Mouse (Mus musculus): Measurements from ENCODE around the gene Susd1. TPM values are rescaled to one million over a fixed set of nuclear protein-coding genes. Genes with fewer than 3 reads are reported as not detected.

Susd1 gene
- total and polyA plus RNA-seq, 3 experiments: 2.4 to 51.5 (median 35.5) TPM

GRCm38 (mm10) chr4:59371910-59372309 lies 66.5 kb downstream of the Susd1 start:
- ATAC-seq (ENCODE audit: extremely low read depth, insufficient number of reproducible peaks, low FRiP score, poor library complexity, severe bottlenecking): no peak
- H3K36me3 ChIP-seq (replicated peaks): peaks cover 71% of the 10 kb centered on the region
- no peak for TF ChIP-seq GATA2 (IDR thresholded peaks at IDR 0.05; ENCODE audit: borderline replicate concordance, low read depth, low read length)
- no peak for TF ChIP-seq GATA1 (IDR thresholded peaks at IDR 0.05; ENCODE audit: borderline replicate concordance, low read length)
- no peak for TF ChIP-seq POLR2AphosphoS5 (IDR thresholded peaks at IDR 0.05; ENCODE audit: insufficient replicate concordance, low read depth, low read length)
- no peak for TF ChIP-seq CTCF (IDR thresholded peaks at IDR 0.05; ENCODE audit: low read depth, low read length)
- no peak for TF ChIP-seq TAL1 (conservative IDR thresholded peaks at IDR 0.05; ENCODE audit: low read depth, low read length)

DNA sequence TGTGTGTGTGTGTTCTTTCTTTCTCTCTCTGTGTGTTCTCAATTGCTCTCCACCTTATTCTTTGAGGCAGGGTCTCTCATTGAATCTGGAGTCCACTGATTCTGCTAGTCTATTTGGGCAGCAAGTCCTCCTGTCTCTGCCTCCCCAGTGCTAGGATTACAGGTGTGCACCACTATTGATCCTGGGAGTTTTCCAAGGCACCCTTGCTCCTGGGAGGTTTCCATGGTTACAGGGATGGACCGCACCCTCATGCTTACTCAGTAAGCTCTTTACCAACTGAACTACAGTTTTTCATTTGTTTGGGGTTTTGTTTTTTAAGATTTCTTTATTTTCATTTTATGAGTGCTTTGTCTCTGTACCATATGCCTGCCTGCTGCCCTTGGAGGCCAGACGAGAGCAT lies 68.5 kb downstream of the Susd1 start:
- Histone ChIP-seq H3K4me1 (ENCODE audit: insufficient read depth, low read depth, low read length) (peaks cover under 1% of the 10 kb centered on the region; the same call in 1 of the 2 replicates), H3K27me3 (ENCODE audit: insufficient read depth, low read length) (no peaks in the 10 kb centered on the region), H3K4me3 (ENCODE audit: low read depth, low read length) (no peak overlapping the region), H3K36me3 (replicated peaks) (peaks cover 76% of the 10 kb centered on the region), H3K9me3 (replicated peaks) (no peaks in the 10 kb centered on the region)
- no peak for ATAC-seq (ENCODE audit: extremely low read depth, insufficient number of reproducible peaks, low FRiP score, poor library complexity, severe bottlenecking)
- TF ChIP-seq GATA1 (IDR thresholded peaks at IDR 0.05; ENCODE audit: borderline replicate concordance, low read length): no peak
- no peak for TF ChIP-seq CTCF (IDR thresholded peaks at IDR 0.05; ENCODE audit: low read depth, low read length)
- TF ChIP-seq POLR2AphosphoS5 (IDR thresholded peaks at IDR 0.05; ENCODE audit: insufficient replicate concordance, low read depth, low read length): no peak
- TF ChIP-seq GATA2 (IDR thresholded peaks at IDR 0.05; ENCODE audit: borderline replicate concordance, low read depth, low read length): no peak
- TF ChIP-seq TAL1 (conservative IDR thresholded peaks at IDR 0.05; ENCODE audit: low read depth, low read length): no peak
- no peak for DNase-seq (ENCODE audit: low spot score)

More at GRCm38 (mm10) chr4:59371910-59372309, 66.5 kb downstream of the Susd1 start:
- Histone ChIP-seq H3K4me1 (ENCODE audit: insufficient read depth, low read depth, low read length) (peaks cover 3% of the 10 kb centered on the region; the same call in 1 of the 2 replicates), H3K4me3 (ENCODE audit: low read depth, low read length) (no peak overlapping the region), H3K27me3 (ENCODE audit: insufficient read depth, low read length) (no peaks in the 10 kb centered on the region), H3K9me3 (replicated peaks) (no peaks in the 10 kb centered on the region)
- DNase-seq (ENCODE audit: low spot score): no peak

GRCm38 (mm10) chr4:59368118-59368517 lies 70.3 kb downstream of the Susd1 start:
- Histone ChIP-seq H3K9me3 (replicated peaks) (no peaks in the 10 kb centered on the region), H3K4me1 (ENCODE audit: insufficient read depth, low read depth, low read length) (peaks cover 14% of the 10 kb centered on the region), H3K27me3 (ENCODE audit: insufficient read depth, low read length) (no peaks in the 10 kb centered on the region), H3K36me3 (replicated peaks) (peaks cover 78% of the 10 kb centered on the region), H3K4me3 (ENCODE audit: low read depth, low read length) (no peak overlapping the region)
- ATAC-seq (ENCODE audit: extremely low read depth, insufficient number of reproducible peaks, low FRiP score, poor library complexity, severe bottlenecking) (no peak), DNase-seq (ENCODE audit: low spot score) (no peak)
- TF ChIP-seq POLR2AphosphoS5 (IDR thresholded peaks at IDR 0.05; ENCODE audit: insufficient replicate concordance, low read depth, low read length) (no peak), GATA2 (IDR thresholded peaks at IDR 0.05; ENCODE audit: borderline replicate concordance, low read depth, low read length) (no peak), CTCF (IDR thresholded peaks at IDR 0.05; ENCODE audit: low read depth, low read length) (no peak), GATA1 (IDR thresholded peaks at IDR 0.05; ENCODE audit: borderline replicate concordance, low read length) (no peak), TAL1 (conservative IDR thresholded peaks at IDR 0.05; ENCODE audit: low read depth, low read length) (no peak)

- ATAC-seq (ENCODE audit: extremely low read depth, insufficient number of reproducible peaks, low FRiP score, poor library complexity, severe bottlenecking): no peak
- Histone ChIP-seq H3K4me1 (ENCODE audit: insufficient read depth, low read depth, low read length) (peaks cover 14% of the 10 kb centered on the region), H3K4me3 (ENCODE audit: low read depth, low read length) (no peak overlapping the region), H3K9me3 (replicated peaks) (no peaks in the 10 kb centered on the region), H3K27me3 (ENCODE audit: insufficient read depth, low read length) (no peaks in the 10 kb centered on the region), H3K36me3 (replicated peaks) (peaks cover 74% of the 10 kb centered on the region)
- TF ChIP-seq GATA2 (IDR thresholded peaks at IDR 0.05; ENCODE audit: borderline replicate concordance, low read depth, low read length) (no peak), TAL1 (conservative IDR thresholded peaks at IDR 0.05; ENCODE audit: low read depth, low read length) (no peak), GATA1 (IDR thresholded peaks at IDR 0.05; ENCODE audit: borderline replicate concordance, low read length) (no peak), POLR2AphosphoS5 (IDR thresholded peaks at IDR 0.05; ENCODE audit: insufficient replicate concordance, low read depth, low read length) (no peak), CTCF (IDR thresholded peaks at IDR 0.05; ENCODE audit: low read depth, low read length) (no peak)
- DNase-seq (ENCODE audit: low spot score): no peak
These were observed 72.2 kb downstream of the Susd1 start for GRCm38 (mm10) chr4:59366206-59366605.

- no peak overlapping the region for H3K4me3 ChIP-seq (ENCODE audit: low read depth, low read length)
- peaks cover 71% of the 10 kb centered on the region for H3K36me3 ChIP-seq (replicated peaks)
- TF ChIP-seq TAL1 (conservative IDR thresholded peaks at IDR 0.05; ENCODE audit: low read depth, low read length) (no peak), GATA1 (IDR thresholded peaks at IDR 0.05; ENCODE audit: borderline replicate concordance, low read length) (no peak), GATA2 (IDR thresholded peaks at IDR 0.05; ENCODE audit: borderline replicate concordance, low read depth, low read length) (no peak), POLR2AphosphoS5 (IDR thresholded peaks at IDR 0.05; ENCODE audit: insufficient replicate concordance, low read depth, low read length) (no peak), CTCF (IDR thresholded peaks at IDR 0.05; ENCODE audit: low read depth, low read length) (no peak)
- DNase-seq (ENCODE audit: low spot score) (no peak), ATAC-seq (ENCODE audit: extremely low read depth, insufficient number of reproducible peaks, low FRiP score, poor library complexity, severe bottlenecking) (no peak)
- H3K27me3 ChIP-seq (ENCODE audit: insufficient read depth, low read length): no peaks in the 10 kb centered on the region
- no peaks in the 10 kb centered on the region for H3K9me3 ChIP-seq (replicated peaks)
- H3K4me1 ChIP-seq (ENCODE audit: insufficient read depth, low read depth, low read length): peaks cover 15% of the 10 kb centered on the region
These were observed 72.9 kb downstream of the Susd1 start for GRCm38 (mm10) chr4:59365571-59365970.

GRCm38 (mm10) chr4:59364229-59365173 lies 73.9 kb downstream of the Susd1 start:
- DNase-seq (ENCODE audit: low spot score) (no peak), ATAC-seq (ENCODE audit: extremely low read depth, insufficient number of reproducible peaks, low FRiP score, poor library complexity, severe bottlenecking) (no peak)
- peaks cover 23% of the 10 kb centered on the region for H3K4me1 ChIP-seq (ENCODE audit: insufficient read depth, low read depth, low read length)
- H3K27me3 ChIP-seq (ENCODE audit: insufficient read depth, low read length): no peaks in the 10 kb centered on the region
- no peak overlapping the region for H3K4me3 ChIP-seq (ENCODE audit: low read depth, low read length)
- peaks cover 70% of the 10 kb centered on the region for H3K36me3 ChIP-seq (replicated peaks)
- no peak for TF ChIP-seq CTCF (IDR thresholded peaks at IDR 0.05; ENCODE audit: low read depth, low read length)
- no peak for TF ChIP-seq GATA2 (IDR thresholded peaks at IDR 0.05; ENCODE audit: borderline replicate concordance, low read depth, low read length)
- H3K9me3 ChIP-seq (replicated peaks): no peaks in the 10 kb centered on the region

Data from G1E (cell line).